Mouse (Mus musculus): Measurements from ENCODE around the gene Trim80.
A peak's percentile ranks its signal among the peaks of the same experiment; 100 is the strongest.
"Not testable (repeated sequence)": the region's sequence is repeated elsewhere in the genome, so short reads cannot be mapped to it uniquely, and the experiment has no call there.

Trim80 gene

GRCm38 (mm10) chr11:115461846-115462242 is 21.5 kb downstream of the Trim80 start:
- DNase-seq (ENCODE audit: low spot score), result no peak

GRCm38 (mm10) chr11:115462243-115462891 is 22.0 kb downstream of the Trim80 start, which contains the start of gene Slc16a5:
Slc16a5 (plus strand) TSS chr11:115462474.
- no peak for DNase-seq (ENCODE audit: low spot score)

- DNase-seq (ENCODE audit: low spot score), result no peak
These were observed 23.1 kb downstream of the Trim80 start for GRCm38 (mm10) chr11:115463397-115463796.

GRCm38 (mm10) chr11:115464851-115465250 is 24.5 kb downstream of the Trim80 start:
- DNase-seq (ENCODE audit: low spot score), result no peak

GRCm38 (mm10) chr11:115467217-115467618 is 26.9 kb downstream of the Trim80 start:
- no peak for DNase-seq (ENCODE audit: low spot score)

GRCm38 (mm10) chr11:115472183-115472582 is 31.8 kb downstream of the Trim80 start:
- no peak for DNase-seq (ENCODE audit: low spot score)

- peak; percentile 96 for DNase-seq (ENCODE audit: low spot score)
These were observed 33.4 kb downstream of the Trim80 start for GRCm38 (mm10) chr11:115473626-115474275.

- DNase-seq (ENCODE audit: low spot score), result peak; percentile 97
These were observed 34.8 kb downstream of the Trim80 start, which contains the start of gene Armc7 for GRCm38 (mm10) chr11:115475025-115475757. Armc7 (plus strand) TSS chr11:115475667.

- DNase-seq (ENCODE audit: low spot score), result no peak
These were observed 35.5 kb downstream of the Trim80 start for GRCm38 (mm10) chr11:115475758-115476237.

GRCm38 (mm10) chr11:115476630-115477029 is 36.3 kb downstream of the Trim80 start:
- DNase-seq (ENCODE audit: low spot score), result not testable (repeated sequence)

GRCm38 (mm10) chr11:115477388-115477787 is 37.0 kb downstream of the Trim80 start:
- not testable (repeated sequence) for DNase-seq (ENCODE audit: low spot score)

- no peak for DNase-seq (ENCODE audit: low spot score)
These were observed 38.1 kb downstream of the Trim80 start for GRCm38 (mm10) chr11:115478296-115478938.

GRCm38 (mm10) chr11:115481553-115482259 is 41.4 kb downstream of the Trim80 start:
- DNase-seq (ENCODE audit: low spot score), result no peak

GRCm38 (mm10) chr11:115483278-115483677 is 42.9 kb downstream of the Trim80 start:
- no peak for DNase-seq (ENCODE audit: low spot score)

GRCm38 (mm10) chr11:115483726-115484125 is 43.4 kb downstream of the Trim80 start:
- DNase-seq (ENCODE audit: low spot score), result peak; percentile 90

GRCm38 (mm10) chr11:115485155-115485554 is 44.8 kb downstream of the Trim80 start:
- DNase-seq (ENCODE audit: low spot score), result no peak

- DNase-seq (ENCODE audit: low spot score), result no peak
These were observed 48.3 kb downstream of the Trim80 start for GRCm38 (mm10) chr11:115488551-115489104.

GRCm38 (mm10) chr11:115490441-115491355 is 50.4 kb downstream of the Trim80 start:
- DNase-seq (ENCODE audit: low spot score), result no peak

GRCm38 (mm10) chr11:115491356-115492083 is 51.2 kb downstream of the Trim80 start, which contains the start of gene Nt5c:
Nt5c (minus strand) TSS chr11:115491862.
- peak; percentile 82 for DNase-seq (ENCODE audit: low spot score)
